Mouse (Mus musculus): ENCODE results near the gene March4.

March4 gene

DNA sequence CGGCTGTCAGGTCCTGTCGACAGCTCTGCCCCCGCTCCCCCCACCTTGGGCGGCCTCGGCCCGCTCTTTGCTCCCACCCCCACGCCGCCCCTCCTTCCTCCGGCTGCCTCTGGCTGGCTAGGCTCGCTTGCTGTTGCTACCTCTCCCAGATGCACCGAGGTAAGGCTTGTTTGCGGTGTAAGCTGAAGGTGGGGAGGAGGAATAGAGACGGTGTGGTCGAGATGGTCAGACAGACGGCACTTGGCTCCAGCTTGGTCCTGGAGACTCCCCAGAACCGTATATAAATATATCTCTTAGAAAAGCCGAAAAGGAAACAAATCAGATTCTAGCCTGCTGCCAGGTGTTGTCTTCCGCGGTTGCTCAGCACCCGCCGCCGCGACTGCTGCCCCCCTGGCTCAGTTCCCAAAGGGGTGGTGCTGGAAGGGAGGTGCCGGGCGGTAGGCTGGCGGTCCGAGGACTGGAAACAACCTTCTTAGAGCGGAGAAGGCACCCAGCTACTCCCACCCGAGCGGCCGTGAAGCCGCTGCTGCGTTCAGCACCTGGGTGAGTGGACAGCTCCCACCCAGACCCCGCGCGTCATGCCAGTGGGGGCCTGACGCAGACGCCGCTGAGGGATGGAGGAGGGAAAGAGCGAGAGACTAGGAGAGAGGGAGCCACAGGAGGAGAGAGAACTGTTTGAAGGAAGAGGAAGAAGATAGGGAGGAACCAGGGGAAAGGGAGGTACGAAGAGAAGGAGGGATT, at the start of gene March4:
March4 (minus strand) TSS at position 320 of the 741 bp plus-strand sequence.
- DNase-seq (ENCODE audit: low read depth, low spot score), result peak; percentile 61

DNA sequence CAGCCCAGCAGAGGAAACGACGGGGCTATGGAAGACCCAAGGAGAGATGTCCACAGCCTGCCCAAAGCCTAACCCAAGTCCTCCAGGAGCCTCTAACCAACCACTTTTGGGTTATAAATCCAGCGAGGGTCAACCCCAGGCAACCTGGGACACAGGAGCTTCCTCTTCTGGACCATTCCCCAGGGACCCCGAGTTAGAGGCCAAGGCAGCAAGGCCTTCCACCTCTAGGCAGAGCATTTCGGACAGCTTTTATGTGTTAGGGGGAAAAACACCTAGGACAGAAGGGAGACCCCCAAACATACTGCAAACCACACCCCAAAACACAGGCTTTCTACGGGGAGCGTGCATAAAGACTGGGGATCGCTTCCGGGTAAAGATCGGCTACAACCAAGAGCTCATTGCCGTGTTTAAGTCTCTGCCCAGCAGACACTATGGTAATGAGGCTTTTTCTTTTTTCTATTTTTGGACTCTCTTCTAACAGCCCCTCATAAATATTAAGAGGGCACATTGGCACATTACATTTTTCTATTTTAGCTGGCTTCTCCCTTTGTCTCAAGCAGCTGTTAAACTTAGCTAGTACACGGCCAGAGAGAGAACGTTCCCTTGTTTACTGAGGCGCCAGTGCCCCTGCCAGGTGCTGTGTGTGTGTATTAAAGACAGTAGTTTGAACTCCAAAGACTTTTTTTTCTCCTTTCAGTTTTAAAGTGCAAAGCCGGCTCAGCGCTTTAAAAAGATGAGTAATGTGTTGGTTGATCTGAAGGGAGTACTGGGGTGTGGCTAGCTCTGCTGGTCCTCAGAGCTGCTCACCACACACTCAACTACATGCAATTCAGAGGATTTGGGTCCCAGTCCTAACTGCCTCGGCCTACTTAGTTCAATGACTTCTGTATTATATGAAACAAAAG, 49.5 kb upstream of the March4 start:
- DNase-seq (ENCODE audit: low read depth, low spot score), result no peak

DNA sequence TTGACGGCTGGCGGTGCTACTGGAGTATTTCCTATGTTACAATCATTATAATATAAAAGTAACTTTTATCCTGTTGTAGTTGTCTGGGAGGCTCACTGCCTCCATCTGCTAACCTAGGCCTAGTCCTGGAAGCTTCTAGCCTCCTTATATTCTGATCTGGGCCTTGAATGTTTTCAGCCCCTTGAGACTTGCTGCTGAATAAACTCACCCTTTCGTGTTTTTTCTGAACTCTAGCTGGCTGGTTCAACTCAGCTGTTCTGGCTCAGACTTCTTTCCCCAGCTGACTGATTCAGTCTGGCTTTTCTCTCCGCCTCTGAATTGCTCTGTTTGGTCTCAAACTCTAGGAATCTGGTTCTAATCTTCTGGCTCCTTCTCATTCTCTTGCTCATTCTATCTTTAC, 47.2 kb upstream of the March4 start:
- DNase-seq (ENCODE audit: low read depth, low spot score), result no peak

DNA sequence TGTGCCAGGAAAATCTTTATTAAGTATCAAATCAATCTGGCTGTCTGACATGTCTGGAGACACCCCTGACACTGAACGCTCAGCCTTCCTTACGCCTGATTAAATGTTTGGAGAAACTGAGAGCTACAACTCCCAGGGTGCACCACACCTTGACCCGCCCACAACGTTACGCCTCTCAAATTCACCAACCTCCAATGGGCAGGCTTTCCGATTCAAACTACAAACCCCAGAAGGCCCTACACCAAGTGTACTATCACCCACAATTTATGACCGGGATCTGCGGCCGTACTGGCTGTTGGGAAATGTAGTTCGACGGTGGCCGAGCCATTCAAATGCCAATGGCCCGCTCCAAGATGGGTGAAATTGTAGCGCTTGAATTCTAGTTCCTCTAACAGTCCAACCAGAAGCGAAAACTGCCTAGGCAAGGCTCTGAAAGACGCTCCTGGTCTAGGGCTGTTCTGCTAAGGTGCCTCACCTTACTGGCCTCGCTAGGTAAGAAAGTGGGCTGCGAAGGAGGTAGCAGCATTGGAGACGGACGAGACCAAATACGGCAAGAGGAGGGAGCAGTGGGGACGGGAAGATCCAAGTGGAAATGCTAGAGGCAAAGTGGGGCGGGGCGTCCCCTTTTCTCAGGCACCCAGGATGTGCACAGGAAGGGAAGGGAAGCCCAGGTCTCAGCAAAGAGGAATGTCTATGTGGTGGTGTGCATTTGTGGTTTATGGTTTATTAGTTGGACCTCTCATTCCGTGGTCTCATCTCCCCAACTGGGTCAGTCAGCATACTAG, 46.4 kb upstream of the March4 start, which contains the start of gene Smarcal1:
Smarcal1 (plus strand) TSS at position 305 of the 785 bp plus-strand sequence.
- DNase-seq (ENCODE audit: low read depth, low spot score), result peak; percentile 89

DNA sequence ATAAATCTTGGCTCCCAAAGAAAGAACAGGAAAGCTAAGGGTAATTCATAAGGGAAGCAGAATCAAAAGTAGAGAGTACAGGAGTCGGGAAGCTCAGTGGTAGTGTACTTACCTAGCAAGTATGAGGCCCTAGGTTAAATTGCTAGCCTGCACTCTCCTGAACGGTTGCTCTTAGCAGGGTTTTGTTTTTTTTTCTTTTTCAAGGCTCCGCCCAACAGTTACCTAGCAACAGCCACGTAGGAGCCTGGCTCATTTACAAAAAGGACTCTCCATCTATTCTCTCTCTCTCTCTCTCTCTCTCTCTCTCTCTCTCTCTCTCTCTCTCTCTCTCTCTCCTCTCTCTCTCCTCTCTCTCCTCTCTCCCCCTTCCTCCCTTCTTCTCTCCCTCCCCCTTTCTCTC, 42.1 kb upstream of the March4 start:
- no peak for DNase-seq (ENCODE audit: low read depth, low spot score)

DNA sequence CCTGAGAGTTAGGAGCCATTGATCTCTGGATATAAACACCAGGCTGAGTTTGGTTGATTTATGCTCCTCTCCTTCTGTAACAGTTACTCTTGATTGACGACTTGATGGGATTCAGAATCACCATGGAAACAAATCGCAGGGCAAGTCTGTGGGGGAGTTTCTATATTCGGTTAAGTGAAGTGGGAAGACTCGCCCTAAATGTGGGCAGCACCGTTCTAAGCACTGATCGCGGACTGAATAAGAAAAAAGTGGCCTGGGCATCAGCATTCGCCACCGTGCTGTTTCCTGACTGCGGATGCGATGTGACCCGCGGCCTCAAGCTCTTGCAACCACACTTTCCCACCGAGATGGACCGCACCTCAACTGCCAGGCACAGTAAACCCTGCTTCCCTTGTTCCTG, 41.6 kb upstream of the March4 start:
- DNase-seq (ENCODE audit: low read depth, low spot score), result no peak

DNA sequence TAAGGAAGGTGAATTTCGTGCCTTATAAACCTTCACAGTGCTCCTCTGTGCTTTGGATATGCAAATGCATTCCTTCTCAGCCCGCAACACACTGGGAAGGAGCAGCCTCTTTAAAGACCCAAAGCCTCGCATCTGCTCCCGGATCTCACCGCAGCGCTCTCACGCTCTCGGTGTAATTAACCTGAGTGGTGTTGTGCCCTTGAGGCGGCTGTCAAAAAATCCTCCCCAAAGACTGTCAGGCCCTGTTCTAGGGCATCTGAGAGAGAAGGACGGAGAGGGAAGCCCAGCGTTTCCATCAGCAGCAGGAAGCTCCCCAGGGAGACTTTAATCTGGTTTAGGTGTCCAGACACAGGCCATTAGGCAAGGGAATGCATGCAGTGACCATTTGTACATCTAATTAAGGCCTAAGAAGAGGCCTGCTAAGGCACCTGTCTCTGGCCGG, 40.8 kb upstream of the March4 start:
- no peak for DNase-seq (ENCODE audit: low read depth, low spot score)

DNA sequence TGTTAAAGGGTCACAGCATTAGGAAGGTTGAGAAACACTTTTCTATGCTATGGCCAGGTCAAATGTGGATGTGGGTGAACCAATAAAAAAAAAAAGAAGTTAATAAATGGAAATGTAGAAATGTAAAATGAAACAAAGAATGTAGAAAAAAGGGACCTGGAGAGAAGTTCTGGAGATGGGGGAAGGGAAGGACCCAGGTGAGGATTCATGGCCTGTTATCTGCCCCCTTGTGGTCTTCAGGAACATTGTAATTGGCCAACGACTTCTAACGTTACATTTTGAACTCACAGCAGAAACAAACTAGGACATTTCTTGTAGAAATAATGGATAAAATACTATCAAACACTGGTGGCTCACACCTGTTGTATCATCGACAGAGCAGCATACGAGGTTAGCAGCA, 38.4 kb upstream of the March4 start:
- no peak for DNase-seq (ENCODE audit: low read depth, low spot score)

DNA sequence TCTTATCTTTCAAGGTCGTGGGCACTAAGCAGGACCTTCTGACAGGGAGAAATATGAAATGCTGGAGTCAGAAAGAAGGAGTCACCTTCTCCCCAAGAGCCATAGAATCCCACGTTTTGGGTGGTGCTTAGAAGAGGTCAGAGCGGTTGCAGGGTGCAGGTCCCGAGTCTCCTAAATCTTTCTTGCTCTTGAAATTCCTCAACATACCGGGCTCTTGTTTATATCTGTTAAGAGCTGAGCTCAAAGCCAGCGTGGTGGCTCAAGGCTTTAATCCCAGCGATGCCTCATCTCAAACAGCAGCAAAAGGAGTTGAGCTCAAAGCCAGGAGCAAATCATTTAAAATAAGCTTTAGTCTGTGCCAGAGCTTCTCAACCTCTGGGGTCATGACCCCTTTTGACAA, 37.9 kb upstream of the March4 start:
- no peak for DNase-seq (ENCODE audit: low read depth, low spot score)

DNA sequence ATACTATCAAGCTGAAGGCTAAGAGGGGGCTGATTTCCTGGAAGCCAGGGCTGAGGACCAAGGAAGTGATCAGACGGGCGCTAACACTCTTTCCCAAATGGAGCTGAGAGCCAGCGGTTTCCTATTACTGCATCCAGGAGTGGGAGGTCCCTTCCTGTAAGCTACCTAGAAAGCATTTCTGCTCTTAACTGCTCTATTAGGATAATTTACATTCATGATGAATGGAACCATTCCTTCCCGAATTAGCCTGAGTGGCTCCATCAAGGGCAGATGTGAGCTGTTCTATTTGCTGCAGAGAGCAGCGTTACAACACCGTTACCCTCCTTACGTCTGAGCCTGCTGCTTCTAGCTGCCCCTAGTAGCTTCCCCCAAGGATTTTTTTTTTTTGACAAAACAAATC, 37.3 kb upstream of the March4 start:
- DNase-seq (ENCODE audit: low read depth, low spot score), result no peak

DNA sequence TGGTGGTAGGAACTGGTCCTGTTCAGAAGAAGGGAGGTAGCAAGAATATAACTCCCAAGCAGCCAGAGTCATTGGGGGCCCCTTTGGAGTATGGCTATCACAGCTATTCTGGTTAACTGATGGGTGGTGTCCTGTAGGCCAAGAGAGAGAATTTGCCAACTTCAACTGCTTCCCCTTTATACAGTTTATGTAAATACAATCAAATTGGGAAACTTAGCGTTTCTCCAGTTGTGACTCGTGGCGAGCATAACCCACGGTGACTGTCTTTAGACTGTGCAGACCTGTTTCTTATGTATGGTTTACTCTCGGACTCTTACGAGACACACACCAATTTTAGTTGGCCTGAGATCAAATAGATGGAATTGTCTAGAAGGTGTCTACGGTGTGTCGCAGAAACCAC, 32.0 kb upstream of the March4 start:
- no peak for DNase-seq (ENCODE audit: low read depth, low spot score)

DNA sequence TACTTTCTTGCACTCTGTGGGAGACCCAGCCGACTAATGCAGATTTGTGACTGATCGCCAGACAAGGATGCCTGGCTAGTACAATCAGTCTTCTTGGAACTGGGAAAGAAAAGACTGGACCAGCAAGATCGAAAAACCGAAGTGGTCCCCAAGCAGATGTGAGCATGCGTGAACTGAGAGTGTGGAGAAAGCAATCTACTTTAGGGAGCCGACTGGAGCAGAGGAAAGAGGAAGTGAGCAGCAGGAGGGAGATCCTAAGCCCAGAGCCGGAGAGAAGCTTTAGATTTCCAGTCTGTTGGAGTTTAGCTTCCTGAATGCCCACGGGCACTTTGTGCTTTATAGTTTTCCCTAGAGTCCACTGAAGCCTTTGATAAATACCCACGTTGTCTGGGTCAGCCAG, 30.3 kb upstream of the March4 start:
- no peak for DNase-seq (ENCODE audit: low read depth, low spot score)

DNA sequence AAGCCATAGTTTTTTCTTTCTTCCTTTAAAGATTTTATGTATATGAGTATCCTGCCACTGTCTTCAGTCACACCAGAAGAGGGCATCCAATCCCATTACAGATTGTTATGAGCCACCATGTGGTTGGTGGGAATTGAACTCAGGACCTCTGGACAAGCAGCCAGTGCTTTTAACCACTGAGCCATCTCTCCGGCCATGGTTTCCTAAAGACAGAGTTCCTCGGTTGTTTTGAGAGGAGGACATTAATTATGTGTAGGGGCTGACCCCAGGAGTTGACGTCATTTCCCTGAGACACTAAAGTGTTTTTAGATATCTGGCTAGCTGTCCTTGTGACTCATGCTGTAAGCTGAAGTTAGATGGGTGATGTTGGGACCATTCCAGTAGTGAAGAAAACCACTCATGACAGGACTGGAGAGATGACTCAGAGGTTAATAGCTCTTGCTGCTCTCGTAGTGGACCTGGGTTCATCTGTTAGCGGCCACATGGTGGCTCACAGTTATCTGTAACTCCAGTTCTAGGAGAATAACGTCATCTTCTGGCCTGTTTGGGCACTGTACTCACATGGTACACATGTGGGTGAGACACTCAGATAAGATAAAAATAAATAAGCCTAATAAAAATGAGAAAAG, 27.7 kb upstream of the March4 start:
- DNase-seq (ENCODE audit: low read depth, low spot score), result no peak

DNA sequence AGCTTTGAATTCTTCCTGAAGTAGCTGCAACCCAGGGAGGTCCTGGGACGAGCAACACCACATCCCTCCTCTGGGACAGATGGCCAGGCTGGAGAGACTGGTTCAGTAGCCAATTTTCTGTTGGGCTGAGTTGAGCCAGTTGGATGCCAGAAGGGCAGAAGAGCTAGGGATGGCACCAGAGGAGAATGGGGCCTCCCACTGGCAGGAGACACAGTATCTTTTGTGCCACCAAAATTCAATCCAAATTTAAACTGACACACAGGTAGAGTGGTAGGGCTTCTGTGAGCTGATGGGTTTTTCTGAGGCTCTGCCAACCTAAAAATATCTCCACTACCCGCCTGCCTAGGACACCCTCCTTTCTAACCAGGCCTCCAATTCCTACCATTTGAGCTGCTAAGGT, 21.9 kb upstream of the March4 start:
- no peak for DNase-seq (ENCODE audit: low read depth, low spot score)

DNA sequence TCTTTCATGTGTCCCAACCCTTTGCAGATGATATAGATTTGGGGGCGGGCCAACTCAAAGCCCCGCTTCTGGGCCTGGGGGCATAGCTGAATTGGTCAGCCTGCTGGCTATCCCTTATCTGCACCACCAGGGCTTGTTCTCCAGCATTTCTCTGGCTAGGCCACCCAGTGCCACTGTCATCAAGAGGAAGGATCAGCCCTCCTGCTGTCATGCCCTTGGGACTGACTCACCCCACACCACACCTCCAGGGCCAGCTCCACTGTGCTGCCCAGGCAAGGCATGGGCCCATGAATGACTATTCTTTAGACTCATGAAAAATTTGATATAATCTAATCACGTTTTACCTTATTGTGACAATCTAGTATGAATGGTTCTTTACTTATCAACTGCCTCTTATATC, 19.7 kb upstream of the March4 start:
- DNase-seq (ENCODE audit: low read depth, low spot score), result no peak

DNA sequence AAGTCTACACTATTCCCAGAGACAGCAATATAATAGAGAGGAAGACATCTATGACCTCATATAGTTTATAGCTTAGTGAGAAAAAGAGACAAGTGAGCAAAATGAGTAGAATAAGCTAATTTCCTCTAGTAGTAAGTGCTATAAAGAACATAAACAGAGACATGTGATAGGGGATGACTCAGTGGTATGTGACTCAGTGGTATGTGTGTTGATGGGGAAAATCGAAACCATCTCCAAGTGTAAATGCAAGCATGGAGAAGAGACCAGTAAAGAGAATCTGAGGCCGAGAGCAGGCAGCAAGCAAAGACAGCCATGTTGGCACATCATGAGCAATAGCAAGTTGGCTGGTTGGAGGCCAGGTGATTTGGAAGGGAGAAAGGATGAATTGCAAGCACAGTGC, 13.6 kb upstream of the March4 start:
- no peak for DNase-seq (ENCODE audit: low read depth, low spot score)

DNA sequence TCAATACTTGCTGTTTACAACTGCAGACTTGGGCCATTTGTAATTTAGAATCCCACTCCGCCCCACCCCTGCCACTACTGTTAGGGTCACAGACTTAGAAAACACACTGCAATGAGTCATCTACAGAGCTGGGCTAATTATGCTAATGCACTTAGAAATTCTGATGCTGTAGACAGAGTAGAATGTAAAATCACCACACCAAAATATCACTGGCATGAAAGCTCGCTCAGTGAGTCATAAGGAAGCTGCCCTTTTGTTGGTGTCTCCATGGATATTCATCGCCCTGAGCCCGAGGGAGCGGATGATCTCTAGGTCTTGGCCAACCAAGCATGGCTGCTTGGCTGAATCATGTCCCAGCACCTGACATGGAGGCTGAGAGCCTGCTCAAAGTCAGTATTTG, 1.5 kb upstream of the March4 start:
- DNase-seq (ENCODE audit: low read depth, low spot score), result no peak

DNA sequence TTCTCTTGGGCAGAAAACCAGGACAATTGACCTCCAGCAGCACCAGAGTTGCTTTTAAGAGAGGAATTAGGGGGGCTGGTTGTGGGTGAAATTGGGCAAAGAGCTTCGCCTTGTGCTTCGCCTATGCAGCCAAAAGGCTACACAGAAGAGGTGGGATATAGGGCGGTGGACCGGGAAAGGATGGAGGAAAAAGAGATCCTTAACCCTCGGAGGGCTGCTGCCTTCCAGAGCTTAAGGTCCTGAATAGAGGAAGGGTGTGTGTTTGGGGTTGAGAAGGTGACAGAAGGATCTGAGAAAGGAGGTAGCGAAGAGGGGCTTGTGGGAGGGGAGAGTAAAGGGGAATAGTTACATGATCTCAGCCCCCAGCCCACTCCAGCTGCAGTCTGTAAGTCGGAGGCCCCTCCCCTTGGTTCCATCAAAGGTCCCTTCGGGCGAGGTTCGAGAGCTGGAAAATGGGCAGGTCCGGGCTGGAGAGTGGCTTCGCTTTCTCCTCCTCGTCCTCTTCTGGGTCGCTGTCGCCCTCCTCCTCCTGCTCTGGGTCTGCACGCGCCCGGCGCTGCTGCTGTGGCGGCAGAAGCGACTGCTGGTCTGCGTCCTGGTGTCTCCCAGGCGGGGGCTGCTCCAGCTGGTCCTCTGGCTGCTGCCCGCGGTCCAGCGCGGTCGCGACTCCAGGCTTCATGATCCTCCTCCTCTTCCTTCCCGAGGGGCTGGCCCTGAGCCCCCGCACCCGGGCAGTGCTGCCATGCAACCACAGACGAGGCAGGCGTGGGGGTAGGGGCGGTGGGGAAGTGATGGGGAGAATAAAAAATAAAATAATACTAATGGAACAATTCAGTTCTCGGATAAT, 782 bp downstream of the March4 start:
- no peak for DNase-seq (ENCODE audit: low read depth, low spot score)

DNA sequence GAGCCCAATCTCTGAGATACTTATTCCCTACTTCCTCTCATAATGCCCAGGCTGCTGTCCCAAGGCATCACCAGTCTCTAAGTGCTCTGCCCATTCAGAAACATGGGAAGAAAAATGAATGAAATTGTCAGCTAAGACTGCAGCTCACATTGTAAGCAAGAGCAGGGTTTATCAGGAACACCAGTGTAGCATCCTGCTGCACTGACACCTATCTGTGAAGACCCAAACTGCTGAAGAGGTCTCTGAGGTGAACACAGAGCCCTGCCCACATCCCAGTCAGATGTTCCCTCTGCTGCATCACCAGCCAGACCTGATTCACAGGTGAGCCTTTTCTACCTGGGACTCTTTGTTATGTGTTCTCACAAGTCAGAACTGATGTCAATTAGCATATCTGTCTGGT, 3.3 kb downstream of the March4 start:
- DNase-seq (ENCODE audit: low read depth, low spot score), result no peak

DNA sequence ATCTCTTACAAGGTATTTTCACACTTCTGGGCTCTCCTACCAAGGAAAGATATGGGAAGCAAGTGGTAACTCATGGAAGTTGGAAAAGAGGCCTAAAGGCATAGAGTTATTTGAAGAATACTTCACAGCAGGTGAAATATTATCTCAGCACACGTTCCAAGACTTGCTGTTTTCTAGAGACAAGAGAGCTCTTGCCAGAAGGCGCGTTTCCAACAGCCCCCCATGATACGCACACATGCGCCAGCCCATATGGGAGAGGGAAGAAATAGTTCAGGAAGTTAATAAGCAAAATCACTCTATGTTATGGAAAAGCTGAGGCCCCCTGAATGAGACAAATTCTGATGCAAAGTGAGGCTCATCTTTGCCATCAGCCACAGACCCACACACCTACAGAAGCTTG, 3.8 kb downstream of the March4 start:
- DNase-seq (ENCODE audit: low read depth, low spot score), result no peak
